Mouse (Mus musculus): ENCODE measurements around the gene Cnnm3. TPM values are rescaled to one million over a fixed set of nuclear protein-coding genes. Genes with fewer than 3 reads are reported as not detected.

Cnnm3 gene
- total RNA-seq, 2 experiments from 2014 or later, result 25.3 to 26.6 TPM

- no peak for DNase-seq (ENCODE audit: low spot score in 2 of 2)
Observed at GRCm38 (mm10) chr1:36554633-36555399, 43.1 kb downstream of the Cnnm3 start.

GRCm38 (mm10) chr1:36555798-36556395 is 44.2 kb downstream of the Cnnm3 start:
- DNase-seq (ENCODE audit: low spot score in 2 of 2), result no peak

- peak; percentile 96 for DNase-seq (ENCODE audit: low spot score in 2 of 2)
Observed at GRCm38 (mm10) chr1:36556553-36557456, 45.1 kb downstream of the Cnnm3 start.

GRCm38 (mm10) chr1:36557457-36558011 is 45.9 kb downstream of the Cnnm3 start:
- peak; percentile 90 to 95 for DNase-seq (ENCODE audit: low spot score in 2 of 2)

GRCm38 (mm10) chr1:36558031-36558993 is 46.6 kb downstream of the Cnnm3 start, which contains the start of gene Sema4c:
Gene Sema4c, minus strand, starts transcription at chr1:36558349.
- peak; percentile 68 to 81 for DNase-seq (ENCODE audit: low spot score in 2 of 2)

- no peak for DNase-seq (ENCODE audit: low spot score in 2 of 2)
Observed at GRCm38 (mm10) chr1:36559256-36559655, 47.6 kb downstream of the Cnnm3 start.

- no peak for DNase-seq (ENCODE audit: low spot score in 2 of 2)
Observed at GRCm38 (mm10) chr1:36559888-36560287, 48.2 kb downstream of the Cnnm3 start.

GRCm38 (mm10) chr1:36560903-36561302 is 49.2 kb downstream of the Cnnm3 start:
- no peak for DNase-seq (ENCODE audit: low spot score in 2 of 2)

GRCm38 (mm10) chr1:36562388-36562787 is 50.7 kb downstream of the Cnnm3 start:
- no peak for DNase-seq (ENCODE audit: low spot score in 2 of 2)

- no peak for DNase-seq (ENCODE audit: low spot score in 2 of 2)
Observed at GRCm38 (mm10) chr1:36563197-36563596, 51.5 kb downstream of the Cnnm3 start.

GRCm38 (mm10) chr1:36563632-36564031 is 52.0 kb downstream of the Cnnm3 start:
- DNase-seq (ENCODE audit: low spot score in 2 of 2), result no peak

GRCm38 (mm10) chr1:36564101-36564500 is 52.4 kb downstream of the Cnnm3 start:
- DNase-seq (ENCODE audit: low spot score in 2 of 2), result no peak

- no peak for DNase-seq (ENCODE audit: low spot score in 2 of 2)
Observed at GRCm38 (mm10) chr1:36566425-36566824, 54.8 kb downstream of the Cnnm3 start.

- no peak for DNase-seq (ENCODE audit: low spot score in 2 of 2)
Observed at GRCm38 (mm10) chr1:36567818-36568603, 56.3 kb downstream of the Cnnm3 start.

- no peak for DNase-seq (ENCODE audit: low spot score in 2 of 2)
Observed at GRCm38 (mm10) chr1:36568776-36569175, 57.1 kb downstream of the Cnnm3 start.

- DNase-seq (ENCODE audit: low spot score in 2 of 2), result no peak
Observed at GRCm38 (mm10) chr1:36569694-36570276, 58.1 kb downstream of the Cnnm3 start.

- DNase-seq (ENCODE audit: low spot score in 2 of 2), result no peak
Observed at GRCm38 (mm10) chr1:36570320-36570719, 58.7 kb downstream of the Cnnm3 start.

GRCm38 (mm10) chr1:36571627-36572026 is 60.0 kb downstream of the Cnnm3 start:
- DNase-seq (ENCODE audit: low spot score in 2 of 2), result no peak

- DNase-seq (ENCODE audit: low spot score in 2 of 2), result no peak
Observed at GRCm38 (mm10) chr1:36572140-36572700, 60.6 kb downstream of the Cnnm3 start.

Measured in gastrocnemius, postnatal 4 days (tissue).